Mouse (Mus musculus) lung, adult 2 months (tissue): ENCODE measurements around the gene Smim24. TPM values are rescaled to one million over a fixed set of nuclear protein-coding genes. Genes with fewer than 3 reads are reported as not detected.

Experiments used
- DNase-seq: peaks from one replicate; pipeline ENCODE4 v3.0.0; 2022
- H3K4me1 ChIP-seq: fragments of 200-500 bp; 2 replicates; pipeline ENCODE4 v1.6.1; 2011; ENCODE audit warnings: low read length; ENCODE audit not compliant: control insufficient read depth, insufficient read depth
- H3K4me3 ChIP-seq: fragments of 200-500 bp; replicated peaks from 2 replicates; pipeline ENCODE3; 2011; ENCODE audit warnings: low read depth, mild to moderate bottlenecking, control low read depth, low read length; ENCODE audit errors: extremely low read depth
- CTCF ChIP-seq: fragments of 200-500 bp; IDR thresholded peaks from 2 replicates; pipeline ENCODE4 v1.5.1; 2011; ENCODE audit warnings: mild to moderate bottlenecking, low read length, control low read depth; ENCODE audit not compliant: insufficient read depth
- POLR2A ChIP-seq: fragments of 200-500 bp; IDR thresholded peaks from 2 replicates; pipeline ENCODE4 v1.6.1; 2011; ENCODE audit warnings: low read depth, mild to moderate bottlenecking, control low read depth, low read length, borderline replicate concordance; ENCODE audit errors: extremely low read depth
- WGBS: fragments of 180-500 bp; shearing (Covaris S2); methylation state at CpG from one replicate; pipeline ENCODE4 v1.1.7; 2018; 5-methylcytosine and 5-hydroxymethylcytosine counted together
- polyA plus RNA-seq: library from polyadenylated mRNA; depleted of rRNA; stranded (reverse); fragments of >200 nt; gene quantifications from 2 replicates; pipeline ENCODE4 v1.2.3, GENCODE M21; 2012

Smim24 gene
- polyA plus RNA-seq, 1 experiment: 8.8 TPM

- DNase-seq: peak; percentile 64
- TF ChIP-seq POLR2A (no peak), CTCF (peak; percentile 65)
- peaks cover 69% of the 10 kb centered on the region for H3K4me1 ChIP-seq
- WGBS: 48% methylated on average over 13 of the region's 13 CpGs
- no peak overlapping the region for H3K4me3 ChIP-seq
These were observed 12.8 kb downstream of the Smim24 start for GRCm38 (mm10) chr10:81405588-81406201.

GRCm38 (mm10) chr10:81406504-81407440, 13.9 kb downstream of the Smim24 start:
- 49% methylated on average over 24 of the region's 24 CpGs for WGBS
- H3K4me1 ChIP-seq: peaks cover 70% of the 10 kb centered on the region
- no peak for DNase-seq
- no peak overlapping the region for H3K4me3 ChIP-seq
- TF ChIP-seq POLR2A (no peak), CTCF (no peak)

GRCm38 (mm10) chr10:81407539-81408423, 14.9 kb downstream of the Smim24 start:
- Histone ChIP-seq H3K4me3 (peak overlapping the region; percentile 27), H3K4me1 (peaks cover 72% of the 10 kb centered on the region)
- 24% methylated on average over 31 of the region's 31 CpGs for WGBS
- TF ChIP-seq POLR2A: no peak
- no peak for TF ChIP-seq CTCF
- peak; percentile 77 for DNase-seq

GRCm38 (mm10) chr10:81408424-81408729, 15.5 kb downstream of the Smim24 start:
- no peak for DNase-seq
- 65% methylated on average over 13 of the region's 13 CpGs for WGBS
- Histone ChIP-seq H3K4me3 (no peak overlapping the region), H3K4me1 (peaks cover 76% of the 10 kb centered on the region)
- TF ChIP-seq CTCF: no peak
- no peak for TF ChIP-seq POLR2A

DNA sequence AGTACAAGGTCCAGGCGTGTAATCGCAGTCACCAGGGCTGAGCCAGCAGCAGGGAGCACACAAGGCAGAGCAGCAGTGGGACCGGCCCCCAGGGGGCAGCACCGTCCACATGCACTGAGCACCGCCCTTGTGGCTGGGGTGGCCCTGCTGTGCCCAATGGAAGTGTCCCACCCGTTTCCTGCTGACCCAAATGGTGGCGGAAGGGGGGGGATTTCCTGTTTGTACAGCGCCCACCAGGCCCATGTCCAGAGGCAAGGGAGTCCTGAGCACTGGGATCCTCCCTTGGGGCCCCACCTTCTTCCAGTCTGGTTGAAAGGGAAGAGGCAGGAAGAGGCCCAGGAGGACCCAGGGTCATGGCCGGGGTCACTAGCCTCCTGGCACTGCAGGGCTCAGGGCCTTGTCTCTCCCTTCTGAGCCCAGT, 16.0 kb downstream of the Smim24 start:
- TF ChIP-seq CTCF: peak; percentile 88
- TF ChIP-seq POLR2A: no peak; the same call in 1 of the 2 replicates
- WGBS: 18% methylated on average over 9 of the region's 9 CpGs
- H3K4me1 ChIP-seq: peaks cover 80% of the 10 kb centered on the region
- no peak overlapping the region for H3K4me3 ChIP-seq
- peak; percentile 86 for DNase-seq

DNA sequence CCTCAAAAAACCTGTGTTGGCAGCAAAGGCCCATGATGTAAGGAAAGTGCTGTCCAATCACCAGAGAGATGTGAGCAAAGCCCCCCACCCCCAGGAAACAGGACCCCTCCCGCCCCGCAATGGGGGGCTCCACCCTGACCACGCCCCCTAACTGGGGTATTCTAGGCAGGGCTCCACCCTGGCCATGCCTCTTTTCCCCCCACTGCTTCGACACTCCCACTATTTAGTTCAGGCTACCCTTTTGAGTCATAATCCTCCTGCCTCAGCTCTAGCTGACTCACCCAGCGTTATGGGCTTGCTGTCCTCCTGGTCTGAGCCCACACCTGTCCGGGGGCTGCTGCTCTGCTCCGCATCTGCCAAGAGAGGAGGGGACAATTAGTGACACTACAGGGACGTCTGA, 16.5 kb downstream of the Smim24 start:
- WGBS: 33% methylated on average over 8 of the region's 8 CpGs
- Histone ChIP-seq H3K4me1 (peaks cover 82% of the 10 kb centered on the region), H3K4me3 (no peak overlapping the region)
- TF ChIP-seq CTCF: no peak
- TF ChIP-seq POLR2A: no peak
- DNase-seq: no peak

GRCm38 (mm10) chr10:81410350-81410749, 17.5 kb downstream of the Smim24 start:
- TF ChIP-seq CTCF (no peak), POLR2A (no peak)
- WGBS: 26% methylated on average over 4 of the region's 4 CpGs
- no peak overlapping the region for H3K4me3 ChIP-seq
- DNase-seq: peak; percentile 42
- peaks cover 84% of the 10 kb centered on the region for H3K4me1 ChIP-seq

DNA sequence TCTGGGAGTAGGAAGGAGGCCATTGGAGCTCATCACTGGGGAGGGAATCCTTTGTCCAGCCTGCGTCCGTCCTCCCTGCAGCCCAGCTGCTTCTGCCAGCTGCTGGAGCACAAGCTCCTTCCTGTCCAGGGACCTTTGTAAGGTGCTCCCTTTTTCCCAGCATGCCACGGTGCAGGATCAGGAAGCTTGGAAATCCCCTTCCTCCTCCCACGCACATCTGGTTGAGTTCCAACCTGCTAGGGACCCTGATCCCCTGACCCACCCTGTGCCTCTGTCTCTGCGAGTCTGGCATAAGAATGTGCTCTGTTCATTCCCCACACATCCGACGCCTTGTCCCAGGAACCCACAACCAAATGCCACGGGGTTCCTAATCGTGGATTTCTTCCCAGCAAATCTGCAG, 18.1 kb downstream of the Smim24 start:
- no peak overlapping the region for H3K4me3 ChIP-seq

More for the DNA sequence above, 18.1 kb downstream of the Smim24 start:
- 36% methylated on average over 9 of the region's 9 CpGs for WGBS
- no peak for DNase-seq
- peaks cover 87% of the 10 kb centered on the region for H3K4me1 ChIP-seq
- TF ChIP-seq POLR2A: no peak; the same call in 1 of the 2 replicates
- no peak for TF ChIP-seq CTCF
